Mouse (Mus musculus) brain, adult 2 months (tissue): Measurements from ENCODE around the gene Fars2.

ENCODE experiments used
- DNase-seq: peaks from one replicate; pipeline ENCODE4 v3.0.0; 2011; ENCODE audit warnings: low read depth, low spot score

The Fars2 gene

GRCm38 (mm10) chr13:36731016-36731930, 614.1 kb downstream of the Fars2 start:
- peak; percentile 90 for DNase-seq

DNA sequence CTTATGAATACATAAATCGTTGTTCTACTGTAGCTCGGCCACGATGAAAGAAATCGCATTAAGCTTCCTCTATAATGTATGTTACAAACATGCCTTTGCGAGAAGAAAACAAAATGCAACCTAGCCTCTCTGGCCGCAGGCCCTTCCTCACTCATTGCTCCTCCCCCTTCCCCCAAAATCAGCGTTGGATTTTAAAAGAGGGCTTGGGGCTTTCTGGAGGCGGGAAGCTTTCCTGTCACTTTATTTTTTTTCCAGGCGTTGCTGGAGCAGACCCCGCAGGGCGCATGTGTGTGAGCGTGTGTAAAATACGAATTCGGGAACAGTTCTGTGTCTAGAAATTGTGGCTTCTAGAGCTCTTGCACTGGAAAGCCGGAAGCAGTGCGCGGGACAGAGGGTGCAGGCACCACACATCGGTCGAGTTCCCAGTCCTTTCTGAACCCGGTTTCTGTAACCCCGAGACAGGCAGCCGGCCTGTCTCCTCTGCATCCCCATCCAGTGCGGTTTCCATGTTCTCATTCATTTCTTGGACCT, 614.8 kb downstream of the Fars2 start:
- peak; percentile 60 for DNase-seq

GRCm38 (mm10) chr13:36732891-36733490, 615.8 kb downstream of the Fars2 start:
- DNase-seq = peak; percentile 43

GRCm38 (mm10) chr13:36733566-36733965, 616.4 kb downstream of the Fars2 start:
- DNase-seq = peak; percentile 52

DNA sequence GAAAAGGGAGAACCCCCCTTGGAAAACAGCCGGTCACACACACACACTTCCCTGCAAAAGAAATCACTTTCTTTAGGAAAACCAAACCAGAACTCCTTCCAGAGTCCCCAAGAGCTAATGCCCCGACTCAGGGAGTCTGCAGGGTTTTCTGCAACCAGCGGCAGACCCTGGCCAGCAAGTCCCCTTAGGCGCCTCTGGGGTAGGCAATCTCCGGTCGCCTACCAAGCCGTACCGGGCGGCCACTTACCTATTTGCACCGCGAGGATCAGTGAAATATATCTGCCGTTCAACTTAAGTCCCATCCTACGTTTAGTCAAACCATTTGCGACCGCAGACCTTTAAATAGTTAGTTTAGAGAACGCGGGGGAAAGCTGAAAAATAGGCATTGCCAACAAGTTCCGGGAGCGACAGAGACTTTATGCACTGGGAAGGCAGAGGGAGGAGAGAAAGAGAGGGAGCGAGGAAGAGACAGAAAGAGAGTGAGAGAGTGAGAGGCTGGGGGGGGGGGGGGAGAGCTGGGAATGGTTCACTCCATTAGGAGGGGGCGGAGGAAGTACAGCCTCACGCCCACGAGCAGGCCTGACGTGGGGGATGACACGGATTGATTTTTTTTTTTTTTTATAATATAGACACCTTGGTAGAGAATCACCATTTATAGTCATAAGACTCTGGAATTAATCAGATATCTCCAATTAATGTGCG, 616.9 kb downstream of the Fars2 start:
- DNase-seq = peak; percentile 86

- peak; percentile 86 for DNase-seq
Measured at GRCm38 (mm10) chr13:36734731-36735571, 617.7 kb downstream of the Fars2 start, which contains the start of gene Nrn1. Gene Nrn1, minus strand, starts transcription at chr13:36735131.

DNA sequence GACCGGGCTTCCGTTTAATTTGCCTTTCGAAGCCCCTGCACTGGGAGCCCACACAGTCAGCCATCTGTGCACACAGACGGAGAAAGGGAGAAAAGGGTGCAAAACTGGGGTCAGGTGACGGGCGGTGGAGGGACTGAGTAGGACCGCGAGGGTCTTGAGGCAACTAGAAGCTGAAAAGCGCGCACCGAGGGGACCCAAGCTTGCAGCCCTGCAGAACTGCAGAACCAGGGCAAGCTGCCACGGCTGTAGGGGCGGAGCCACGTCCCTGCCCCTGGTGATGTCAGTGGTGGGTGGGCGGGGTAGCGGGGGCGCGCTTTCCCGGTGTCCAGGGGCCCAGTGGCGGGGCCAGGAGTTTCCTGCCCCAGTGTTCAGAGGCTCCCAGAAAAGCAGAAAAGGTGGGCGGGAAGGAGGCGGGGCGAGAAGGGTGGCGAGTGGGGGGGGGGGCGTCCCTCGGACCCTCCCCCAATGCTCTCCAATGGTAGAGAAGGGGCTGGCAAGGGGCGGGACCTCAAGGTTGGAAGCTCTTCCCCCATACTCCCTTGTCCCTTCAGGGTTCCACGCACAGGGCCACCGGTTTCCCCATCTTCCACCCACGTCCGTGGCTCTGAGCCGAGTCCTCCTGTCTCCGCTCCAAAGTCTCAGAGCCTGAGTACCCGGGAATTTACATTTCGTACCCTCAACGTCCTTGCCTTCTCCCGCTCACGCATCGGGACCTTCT, 618.8 kb downstream of the Fars2 start:
- DNase-seq = peak; percentile 96

GRCm38 (mm10) chr13:36736619-36736996, 619.4 kb downstream of the Fars2 start:
- DNase-seq = peak; percentile 85

DNA sequence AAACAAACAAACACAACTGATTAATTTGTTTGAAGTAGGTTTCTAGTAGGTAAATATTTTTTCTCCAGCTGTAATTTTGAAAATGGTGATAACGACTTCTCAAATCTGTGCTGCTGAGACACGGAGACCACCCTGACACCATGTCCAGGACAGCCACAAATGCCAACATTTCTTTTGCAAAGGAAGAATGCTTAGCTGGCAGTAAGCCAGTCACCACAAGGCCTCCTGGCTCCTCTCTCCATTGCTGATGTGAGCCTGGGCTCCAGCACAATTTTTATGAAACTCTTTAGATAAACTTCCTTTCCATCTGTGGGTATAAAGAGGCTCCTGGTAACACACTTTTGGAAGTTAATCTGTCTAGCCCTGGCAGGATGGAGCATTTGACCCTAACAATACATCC, 632.8 kb downstream of the Fars2 start:
- DNase-seq = no peak

DNA sequence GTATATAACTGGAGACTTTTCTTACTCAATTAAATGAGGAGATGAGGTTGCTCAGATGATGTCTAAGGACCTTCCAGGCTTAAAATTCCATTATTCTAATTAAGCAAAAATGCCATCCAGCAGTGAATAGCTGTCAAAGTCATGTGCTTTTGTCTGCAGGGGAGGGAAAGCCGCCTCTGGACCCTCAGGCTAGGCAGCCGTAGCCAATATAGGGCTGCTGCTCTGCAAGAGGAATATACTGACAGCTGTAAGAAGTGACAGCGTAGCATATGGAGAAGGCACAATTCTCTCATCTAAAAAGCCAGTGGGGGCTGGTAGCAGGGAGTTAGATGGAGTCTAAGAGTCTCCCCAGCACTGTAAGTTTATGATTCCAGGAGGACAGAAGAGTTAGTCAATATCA, 634.6 kb downstream of the Fars2 start:
- DNase-seq = no peak

- peak; percentile 59 for DNase-seq
Measured at GRCm38 (mm10) chr13:36766801-36767200, 649.6 kb downstream of the Fars2 start.
